Mouse (Mus musculus) C2C12 (cell line): ENCODE results near the gene Sar1b.

Source experiments
- CTCF ChIP-seq: IDR thresholded peaks from one replicate; pipeline ENCODE4 v1.5.1; 2011; ENCODE audit not compliant: control insufficient read depth, insufficient read depth, insufficient read length
- MYOG ChIP-seq: IDR thresholded peaks from one replicate; pipeline ENCODE4 v1.6.1; 2011; ENCODE audit not compliant: control insufficient read depth, insufficient read length; ENCODE audit errors: extremely low read depth

DNA sequence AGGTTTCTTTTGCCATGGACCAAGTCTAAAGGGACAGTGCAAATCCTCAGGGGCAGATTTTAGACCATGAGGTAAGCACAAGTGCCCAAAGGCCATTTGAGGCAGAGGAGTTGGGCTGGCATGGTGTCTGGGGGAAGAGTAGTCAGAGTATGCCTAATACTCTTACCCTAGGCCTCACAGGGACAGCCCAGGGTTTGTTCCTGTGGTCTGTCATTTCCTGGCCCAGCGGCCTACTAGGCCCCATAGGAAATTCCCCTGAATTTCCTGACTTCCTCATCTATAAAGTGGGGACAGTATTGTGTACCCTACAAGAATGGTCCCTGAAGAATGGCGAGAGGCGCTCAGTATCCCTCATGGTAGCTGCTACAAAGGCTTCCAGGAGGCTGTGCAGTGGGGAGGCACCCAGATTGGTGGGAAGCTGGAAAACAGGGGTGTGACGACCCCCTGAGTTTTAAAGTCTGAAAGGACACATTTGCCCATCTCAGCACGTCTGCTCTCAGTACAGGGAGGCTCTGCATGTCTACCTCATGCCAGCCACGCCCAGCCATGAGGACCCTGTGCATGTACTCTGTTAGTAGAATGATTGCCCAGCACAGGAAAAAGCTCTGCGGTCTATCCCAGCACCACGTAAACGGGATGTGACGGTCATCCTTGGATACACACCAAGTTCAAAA is 70.0 kb downstream of the Sar1b start:
- no peak for TF ChIP-seq CTCF
- TF ChIP-seq MYOG, result no peak
